Comparison of ENCODE assay signal across 9 mouse cellular contexts in the genomic region with DNA sequence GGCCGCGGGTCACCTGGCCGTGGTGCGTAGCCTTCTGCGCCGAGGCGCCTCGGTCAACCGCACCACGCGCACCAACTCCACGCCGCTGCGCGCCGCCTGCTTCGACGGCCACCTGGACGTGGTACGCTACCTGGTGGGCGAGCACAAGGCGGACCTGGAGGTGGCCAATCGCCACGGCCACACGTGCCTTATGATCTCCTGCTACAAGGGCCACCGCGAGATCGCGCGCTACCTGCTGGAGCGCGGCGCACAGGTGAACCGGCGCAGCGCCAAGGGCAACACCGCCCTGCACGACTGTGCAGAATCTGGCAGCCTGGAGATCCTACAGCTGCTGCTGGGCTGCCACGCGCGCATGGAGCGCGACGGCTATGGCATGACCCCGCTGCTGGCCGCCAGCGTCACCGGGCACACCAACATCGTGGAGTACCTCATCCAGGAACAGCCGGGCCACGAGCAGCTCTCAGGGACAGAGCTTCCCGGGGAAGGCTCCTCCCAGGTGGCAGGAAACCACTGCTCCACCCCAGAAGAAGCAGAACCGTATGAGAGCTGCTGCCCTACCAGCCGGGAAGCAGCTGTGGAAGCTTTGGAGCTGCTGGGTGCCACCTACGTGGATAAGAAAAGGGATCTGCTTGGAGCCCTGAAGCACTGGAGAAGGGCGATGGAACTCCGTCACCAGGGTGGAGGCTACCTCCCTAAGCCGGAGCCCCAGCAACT. TPM values are rescaled to one million over a fixed set of nuclear protein-coding genes. Genes with fewer than 3 reads are reported as not detected.
A peak's percentile ranks its signal among the peaks of the same experiment; 100 is the strongest.
DNase-seq lines count a peak whose midpoint lies in the region; ATAC-seq and TF ChIP-seq lines count a peak whose summit lies in the region.
"Had no signal": no experiment of that assay in that cellular context is flagged by ENCODE, and none has a peak within 500 bp of the region (broad histone marks: within the 10 kb centered on the region; RNA-seq: fewer than 3 reads in every experiment).

No protein-coding gene starts in this region.

- WGBS in heart, adult 2 months = 4% methylated on average over 58 of the region's 58 CpGs
- WGBS in midbrain, embryonic 12.5 days = 13% methylated on average over 56 of the region's 58 CpGs

- peak in 1 of 2 experiments; percentile 59 for DNase-seq in heart, adult 2 months
- DNase-seq in heart, postnatal 4 days = no peak
- DNase-seq in kidney, adult 18-20 months = peak; percentile 66
- DNase-seq in ovary, adult 18-20 months (ENCODE audit: low spot score) = no peak
- no peak for DNase-seq in embryo, embryonic 10.5 days (ENCODE audit: low spot score)

- no peak for TF ChIP-seq EP300 in heart, adult 2 months (IDR thresholded peaks at IDR 0.05; ENCODE audit: insufficient read depth, low read depth, low read length)

- TF ChIP-seq POLR2A in heart, adult 2 months (IDR thresholded peaks at IDR 0.05; ENCODE audit: insufficient read depth, low read depth, low read length) = no peak
- TF ChIP-seq POLR2A in embryonic fibroblast, embryonic 13.5 days (IDR thresholded peaks at IDR 0.05; ENCODE audit: low read depth, low read length) = no peak

- H3K36me3 ChIP-seq in heart, adult 2 months (ENCODE audit: control insufficient read depth, insufficient read depth, low read length) = peaks cover 8% of the 10 kb centered on the region
- peaks cover 49% of the 10 kb centered on the region for H3K36me3 ChIP-seq in E14TG2a.4 (ENCODE audit: insufficient read depth, low read length)
- H3K36me3 ChIP-seq in midbrain, embryonic 12.5 days = peaks cover 41% of the 10 kb centered on the region

- H3K4me2 ChIP-seq in midbrain, embryonic 12.5 days (replicated peaks) = peak overlapping the region; percentile 98

- peak overlapping the region; percentile 98 for H3K27ac ChIP-seq in heart, adult 2 months
- H3K27ac ChIP-seq in embryonic fibroblast, embryonic 13.5 days (ENCODE audit: insufficient read depth, low read length) = no peak overlapping the region
- peak overlapping the region; percentile 66 for H3K27ac ChIP-seq in midbrain, embryonic 12.5 days (replicated peaks)

- no peaks in the 10 kb centered on the region for H3K9me3 ChIP-seq in E14TG2a.4 (ENCODE audit: low read length)
- no peaks in the 10 kb centered on the region for H3K9me3 ChIP-seq in midbrain, embryonic 12.5 days

- peaks cover 4% of the 10 kb centered on the region for H3K79me2 ChIP-seq in heart, adult 2 months (replicated peaks; ENCODE audit: control insufficient read depth, insufficient read depth, low read length)

- peak; percentile 3; the same call in 1 of the 2 replicates for ATAC-seq in midbrain, embryonic 12.5 days (ENCODE audit: low FRiP score, low read depth)

- TF ChIP-seq CTCF in heart, adult 2 months (IDR thresholded peaks at IDR 0.05) = no peak
- TF ChIP-seq CTCF in E14TG2a.4 (conservative IDR thresholded peaks at IDR 0.05; ENCODE audit: low read length) = no peak
- TF ChIP-seq CTCF in embryonic fibroblast, embryonic 13.5 days (IDR thresholded peaks at IDR 0.05; ENCODE audit: borderline replicate concordance, insufficient read depth, low read length) = no peak

- H3K9ac ChIP-seq in heart, adult 2 months (ENCODE audit: low read depth, low read length) = peak overlapping the region; percentile 90
- peak overlapping the region; percentile 72 for H3K9ac ChIP-seq in midbrain, embryonic 12.5 days (replicated peaks)

- intact Hi-C loops in heart, adult 2 months (cut with DNase I) = loop anchor here (10.0 kb wide), 1 partner anchor 303 kb away; the partner anchor contains the start of genes Ebi3 and Yju2

- no peaks in the 10 kb centered on the region for H3K27me3 ChIP-seq in heart, adult 2 months (ENCODE audit: control insufficient read depth, insufficient read depth, low read length)
- no peaks in the 10 kb centered on the region for H3K27me3 ChIP-seq in E14TG2a.4 (ENCODE audit: insufficient read depth, low read length)
- no peaks in the 10 kb centered on the region for H3K27me3 ChIP-seq in midbrain, embryonic 12.5 days

- peaks cover 13% of the 10 kb centered on the region for H3K4me1 ChIP-seq in heart, adult 2 months (ENCODE audit: control insufficient read depth, insufficient read depth, low read length)
- H3K4me1 ChIP-seq in E14TG2a.4 (replicated peaks; ENCODE audit: low read depth, low read length) = peaks cover 61% of the 10 kb centered on the region
- H3K4me1 ChIP-seq in embryonic fibroblast, embryonic 13.5 days (ENCODE audit: control insufficient read depth, insufficient read depth, low read length) = peaks cover 5% of the 10 kb centered on the region; the same call in 1 of the 2 replicates
- H3K4me1 ChIP-seq in midbrain, embryonic 12.5 days = peaks cover 39% of the 10 kb centered on the region

- peak overlapping the region; percentile 80 for H3K4me3 ChIP-seq in heart, adult 2 months
- peak overlapping the region; percentile 92 for H3K4me3 ChIP-seq in E14TG2a.4 (replicated peaks; ENCODE audit: low read length)
- peak overlapping the region; percentile 66 for H3K4me3 ChIP-seq in embryonic fibroblast, embryonic 13.5 days (ENCODE audit: insufficient read depth, low read length)
- peak overlapping the region; percentile 75 for H3K4me3 ChIP-seq in midbrain, embryonic 12.5 days

RNA-seq across cellular contexts. Expression of gene Fem1a, which starts 0.7 kb away (rescaled TPM):
- total RNA-seq in heart, adult 2 months (2021) = 100 to 1,000 TPM; 108 to 124 TPM
- polyA plus RNA-seq in heart, adult 2 months (2012; rRNA removed) = 81.5 and 104 TPM in 2 replicates
- 10 to 100 TPM; 69.6 to 73.8 TPM for total RNA-seq in heart, postnatal 4 days (2021)
- polyA plus RNA-seq in embryonic fibroblast, embryonic 13.5 days (2011; ENCODE audit: insufficient read length, low read depth, missing spikeins) = 9.7 and 10.6 TPM in 2 replicates
- 17.9 and 18.6 TPM in 2 replicates for polyA plus RNA-seq in midbrain, embryonic 12.5 days (2016; fragmentation: Nextera tagmentation; extraction: Ambion mirVana)

RNA-seq across cellular contexts. Expression of gene Ticam1, which starts 19.2 kb away (rescaled TPM):
- 1 to 10 TPM; 8.0 TPM for total RNA-seq in heart, adult 2 months (2021)
- 16.8 and 18.0 TPM in 2 replicates for polyA plus RNA-seq in heart, adult 2 months (2012; rRNA removed)
- 10 to 100 TPM; 10.3 to 10.8 TPM for total RNA-seq in heart, postnatal 4 days (2021)
- polyA plus RNA-seq in embryonic fibroblast, embryonic 13.5 days (2011; ENCODE audit: insufficient read length, low read depth, missing spikeins) = 11.1 and 15.6 TPM in 2 replicates
- 1.7 TPM in 2 replicates for polyA plus RNA-seq in midbrain, embryonic 12.5 days (2016; fragmentation: Nextera tagmentation; extraction: Ambion mirVana)

RNA-seq across cellular contexts. Expression of gene Plin3, which starts 35.3 kb away (rescaled TPM):
- total RNA-seq in heart, adult 2 months (2021) = 100 to 1,000 TPM; 160 to 221 TPM
- polyA plus RNA-seq in heart, adult 2 months (2012; rRNA removed) = 65.6 and 66.2 TPM in 2 replicates
- 10 to 100 TPM; 56.3 to 65.7 TPM for total RNA-seq in heart, postnatal 4 days (2021)
- polyA plus RNA-seq in embryonic fibroblast, embryonic 13.5 days (2011; ENCODE audit: insufficient read length, low read depth, missing spikeins) = 37.4 and 41.2 TPM in 2 replicates
- 28.9 and 29.0 TPM in 2 replicates for polyA plus RNA-seq in midbrain, embryonic 12.5 days (2016; fragmentation: Nextera tagmentation; extraction: Ambion mirVana)

RNA-seq across cellular contexts. Expression of gene Dpp9, which starts 38.6 kb away (rescaled TPM):
- total RNA-seq in heart, adult 2 months (2021) = 10 to 100 TPM; 40.4 to 41.4 TPM
- polyA plus RNA-seq in heart, adult 2 months (2012; rRNA removed) = 38.6 and 43.4 TPM in 2 replicates
- 10 to 100 TPM; 29.1 to 31.2 TPM for total RNA-seq in heart, postnatal 4 days (2021)
- 27.8 and 28.8 TPM in 2 replicates for polyA plus RNA-seq in embryonic fibroblast, embryonic 13.5 days (2011; ENCODE audit: insufficient read length, low read depth, missing spikeins)
- polyA plus RNA-seq in midbrain, embryonic 12.5 days (2016; fragmentation: Nextera tagmentation; extraction: Ambion mirVana) = 41.0 and 43.9 TPM in 2 replicates

RNA-seq across cellular contexts. Expression of gene Arrdc5, which starts 42.7 kb away (rescaled TPM):
- not detected for total RNA-seq in heart, adult 2 months (2021)
- polyA plus RNA-seq in heart, adult 2 months (2012; rRNA removed) = 0.32 TPM in 1 of 2 replicates, not detected in the other
- total RNA-seq in heart, postnatal 4 days (2021) = not detected
- not detected in 2 replicates for polyA plus RNA-seq in embryonic fibroblast, embryonic 13.5 days (2011; ENCODE audit: insufficient read length, low read depth, missing spikeins)
- polyA plus RNA-seq in midbrain, embryonic 12.5 days (2016; fragmentation: Nextera tagmentation; extraction: Ambion mirVana) = not detected in 2 replicates
- total RNA-seq: layer of hippocampus, postnatal 36 days had no signal
